Mouse (Mus musculus) stomach, embryonic 14.5 days (tissue): ENCODE data around the gene Kcnk2. TPM values are rescaled to one million over a fixed set of nuclear protein-coding genes. Genes with fewer than 3 reads are reported as not detected.

Source experiments
- ATAC-seq: fragments of 200-750 bp; cut with Nextera tagmentation; 2 replicates; pipeline ENCODE4 v1.8.0; 2017; ENCODE audit warnings: low read depth, moderate TSS enrichment; ENCODE audit not compliant: insufficient number of reproducible peaks, insufficient read depth, low FRiP score
- H3K27ac ChIP-seq: fragments of 300-500 bp; sonication (generic); 2 replicates; pipeline ENCODE4 v1.5.1; 2014; ENCODE audit warnings: mild to moderate bottlenecking, low read length, moderate library complexity, mixed read lengths
- H3K27me3 ChIP-seq: fragments of 300-500 bp; sonication (generic); 2 replicates; pipeline ENCODE4 v1.6.1; 2014; ENCODE audit warnings: low read length, control low read depth, mixed read lengths; ENCODE audit not compliant: control insufficient read depth, insufficient read depth
- H3K36me3 ChIP-seq: fragments of 300-500 bp; sonication (generic); 2 replicates; pipeline ENCODE4 v1.6.1; 2014; ENCODE audit warnings: mild to moderate bottlenecking, control low read depth, low read length, moderate library complexity, mixed read lengths; ENCODE audit not compliant: control insufficient read depth, insufficient read depth
- H3K4me1 ChIP-seq: fragments of 300-500 bp; sonication (generic); 2 replicates; pipeline ENCODE4 v1.6.1; 2014; ENCODE audit warnings: low read length, control low read depth, mixed read lengths; ENCODE audit not compliant: control insufficient read depth, insufficient read depth
- H3K4me2 ChIP-seq: fragments of 300-500 bp; sonication (generic); replicated peaks from 2 replicates; pipeline ENCODE4 v1.6.1; 2014; ENCODE audit warnings: low read depth, low read length, control low read depth
- H3K4me3 ChIP-seq: fragments of 300-500 bp; sonication (generic); 2 replicates; pipeline ENCODE4 v1.5.1; 2014; ENCODE audit warnings: low read depth, low read length, control low read depth
- H3K9ac ChIP-seq: fragments of 300-500 bp; sonication (generic); replicated peaks from 2 replicates; pipeline ENCODE4 v1.6.1; 2014; ENCODE audit warnings: low read depth, mild to moderate bottlenecking, control low read depth, low read length, moderate library complexity, mixed read lengths
- H3K9me3 ChIP-seq: fragments of 300-500 bp; sonication (generic); 2 replicates; pipeline ENCODE4 v1.6.1; 2016; ENCODE audit warnings: low read depth, low read length, control low read depth; ENCODE audit not compliant: control insufficient read depth
- WGBS: fragments of 180-500 bp; shearing (Covaris S2); extraction: QIAGEN DNeasy Blood & Tissue Kit; methylation state at CpG from one replicate; pipeline ENCODE4 v1.1.7; 2014; 5-methylcytosine and 5-hydroxymethylcytosine counted together
- polyA plus RNA-seq: library from polyadenylated mRNA; unstranded; fragments of >200 nt; fragmentation: Nextera tagmentation; extraction: Ambion mirVana; gene quantifications from 2 replicates; pipeline ENCODE4 v1.2.1, GENCODE M21; 2014

Gene Kcnk2
- polyA plus RNA-seq, 1 experiment from 2014 or later, result 6.8 TPM

- 61% methylated on average over 4 of the region's 4 CpGs for WGBS
These were observed 42.4 kb downstream of the Kcnk2 start for GRCm38 (mm10) chr1:189359699-189360098.

GRCm38 (mm10) chr1:189353887-189354286 is 48.2 kb downstream of the Kcnk2 start:
- WGBS, result 66% methylated on average over 1 of the region's 1 CpGs
- Histone ChIP-seq H3K27me3 (no peaks in the 10 kb centered on the region), H3K4me2 (no peak overlapping the region), H3K4me1 (no peaks in the 10 kb centered on the region), H3K9ac (no peak overlapping the region), H3K4me3 (no peak overlapping the region), H3K9me3 (peaks cover 4% of the 10 kb centered on the region; the same call in 1 of the 2 replicates), H3K36me3 (no peaks in the 10 kb centered on the region), H3K27ac (no peak overlapping the region)
- no peak for ATAC-seq

More at GRCm38 (mm10) chr1:189359699-189360098, 42.4 kb downstream of the Kcnk2 start:
- Histone ChIP-seq H3K4me3 (no peak overlapping the region), H3K4me1 (no peaks in the 10 kb centered on the region), H3K9me3 (no peaks in the 10 kb centered on the region; the same call in 1 of the 2 replicates), H3K4me2 (no peak overlapping the region), H3K36me3 (no peaks in the 10 kb centered on the region), H3K27ac (no peak overlapping the region), H3K9ac (no peak overlapping the region), H3K27me3 (no peaks in the 10 kb centered on the region)
- ATAC-seq, result no peak

- H3K4me1 ChIP-seq, result no peaks in the 10 kb centered on the region
- H3K36me3 ChIP-seq, result no peaks in the 10 kb centered on the region
- H3K9me3 ChIP-seq, result peaks cover 4% of the 10 kb centered on the region; the same call in 1 of the 2 replicates
- ATAC-seq, result no peak
- no peak overlapping the region for H3K9ac ChIP-seq
- H3K27ac ChIP-seq, result no peak overlapping the region
- WGBS, result 52% methylated on average over 6 of the region's 6 CpGs
- no peak overlapping the region for H3K4me3 ChIP-seq
- H3K27me3 ChIP-seq, result no peaks in the 10 kb centered on the region
- H3K4me2 ChIP-seq, result no peak overlapping the region
These were observed 50.3 kb downstream of the Kcnk2 start for GRCm38 (mm10) chr1:189351804-189352203.

- no peak for ATAC-seq
- no peak overlapping the region for H3K27ac ChIP-seq
- 0 out of 2 replicates have a peak, but pooled peaks cover 4% of the 10 kb centered on the region for H3K9me3 ChIP-seq
- H3K9ac ChIP-seq, result no peak overlapping the region
- H3K4me1 ChIP-seq, result no peaks in the 10 kb centered on the region
- H3K4me2 ChIP-seq, result no peak overlapping the region
- whole genome bisulfite sequencing, result 84% methylated on average over 5 of the region's 5 CpGs
- H3K4me3 ChIP-seq, result no peak overlapping the region
- no peaks in the 10 kb centered on the region for H3K27me3 ChIP-seq
- H3K36me3 ChIP-seq, result no peaks in the 10 kb centered on the region
These were observed 52.9 kb downstream of the Kcnk2 start for GRCm38 (mm10) chr1:189349205-189349604.

GRCm38 (mm10) chr1:189345166-189345565 is 56.9 kb downstream of the Kcnk2 start:
- Histone ChIP-seq H3K36me3 (no peaks in the 10 kb centered on the region), H3K4me1 (no peaks in the 10 kb centered on the region), H3K27ac (no peak overlapping the region), H3K9ac (no peak overlapping the region), H3K27me3 (no peaks in the 10 kb centered on the region; the same call in 1 of the 2 replicates), H3K9me3 (0 out of 2 replicates have a peak, but pooled peaks cover 4% of the 10 kb centered on the region), H3K4me3 (no peak overlapping the region), H3K4me2 (no peak overlapping the region)
- no peak for ATAC-seq
- 71% methylated on average over 5 of the region's 5 CpGs for WGBS

- 2% methylated on average over 68 of the region's 82 CpGs for WGBS
- no peaks in the 10 kb centered on the region for H3K36me3 ChIP-seq
- H3K27me3 ChIP-seq, result no peaks in the 10 kb centered on the region; the same call in 1 of the 2 replicates
- ATAC-seq, result peak; percentile 73
- peak overlapping the region; percentile 95 for H3K4me2 ChIP-seq
- H3K9ac ChIP-seq, result peak overlapping the region; percentile 45
- H3K4me3 ChIP-seq, result peak overlapping the region; percentile 53
- H3K4me1 ChIP-seq, result no peaks in the 10 kb centered on the region
- no peak overlapping the region for H3K27ac ChIP-seq
- H3K9me3 ChIP-seq, result no peaks in the 10 kb centered on the region
These were observed 58.5 kb downstream of the Kcnk2 start for GRCm38 (mm10) chr1:189343301-189344251.

GRCm38 (mm10) chr1:189342416-189343104 is 59.5 kb downstream of the Kcnk2 start:
- Histone ChIP-seq H3K9ac (no peak overlapping the region), H3K4me2 (peak overlapping the region; percentile 95), H3K36me3 (no peaks in the 10 kb centered on the region), H3K9me3 (no peaks in the 10 kb centered on the region), H3K4me1 (no peaks in the 10 kb centered on the region), H3K27me3 (no peaks in the 10 kb centered on the region; the same call in 1 of the 2 replicates), H3K4me3 (peak overlapping the region; percentile 53), H3K27ac (no peak overlapping the region)
- 4% methylated on average over 30 of the region's 30 CpGs for WGBS
- no peak for ATAC-seq

- 30% methylated on average over 4 of the region's 4 CpGs for WGBS
- Histone ChIP-seq H3K9me3 (no peaks in the 10 kb centered on the region), H3K4me3 (no peak overlapping the region), H3K36me3 (no peaks in the 10 kb centered on the region), H3K4me1 (no peaks in the 10 kb centered on the region), H3K27me3 (no peaks in the 10 kb centered on the region; the same call in 1 of the 2 replicates), H3K4me2 (no peak overlapping the region), H3K9ac (no peak overlapping the region), H3K27ac (no peak overlapping the region)
- no peak for ATAC-seq
These were observed 60.6 kb downstream of the Kcnk2 start for GRCm38 (mm10) chr1:189341381-189341917.
